Mouse (Mus musculus): ENCODE measurements around the gene Foxf1. TPM values are rescaled to one million over a fixed set of nuclear protein-coding genes. Genes with fewer than 3 reads are reported as not detected.

Foxf1 gene
- total RNA-seq, 1 experiment from 2014 or later: not detected

Other genes starting within 250 kb of the Foxf1 start
- gene Mthfsd, start 24.0 kb downstream of the Foxf1 start, total RNA-seq (2017): 7.8 and 13.6 TPM in 2 replicates
- not detected in 2 replicates for gene Foxc2, start 31.8 kb downstream of the Foxf1 start, total RNA-seq (2017)
- gene Foxl1, start 43.6 kb downstream of the Foxf1 start, total RNA-seq (2017): not detected in 2 replicates